Mouse (Mus musculus) ES-E14 (cell line): Measurements from ENCODE around the gene N4bp1. TPM values are rescaled to one million over a fixed set of nuclear protein-coding genes. Genes with fewer than 3 reads are reported as not detected.

Experiments
- DNase-seq: peaks from one replicate; pipeline ENCODE4 v3.0.0-alpha.2; 2013; ENCODE audit warnings: low read depth, low spot score
- H3K27ac ChIP-seq: 2 replicates; pipeline ENCODE4 v1.5.1; 2012; ENCODE audit warnings: low read depth, mild to moderate bottlenecking, low read length, moderate library complexity, mixed read lengths; ENCODE audit not compliant: poor library complexity, insufficient read depth, severe bottlenecking
- H3K36me3 ChIP-seq: 2 replicates; pipeline ENCODE4 v1.6.1; 2012; ENCODE audit warnings: mild to moderate bottlenecking, low read length, moderate library complexity, mixed read lengths; ENCODE audit not compliant: control insufficient read depth, poor library complexity, insufficient read depth, severe bottlenecking
- H3K4me1 ChIP-seq, 2 experiments: fragments of 150-350 bp in 1 of 2; sonication (generic) in 1 of 2; 2 replicates each; pipeline ENCODE4 v1.6.1; 2012; ENCODE audit warnings: low read length in 2 of 2, mild to moderate bottlenecking in 1 of 2, mixed read lengths in 1 of 2; ENCODE audit not compliant: control insufficient read depth in 2 of 2, insufficient read depth in 2 of 2, poor library complexity in 1 of 2
- H3K4me3 ChIP-seq, 2 experiments: fragments of 150-350 bp in 1 of 2; sonication (generic) in 1 of 2; 2 replicates each; pipeline ENCODE4 v1.5.1; 2012; ENCODE audit warnings: low read length in 2 of 2, low read depth in 1 of 2, mild to moderate bottlenecking in 1 of 2, mixed read lengths in 1 of 2; ENCODE audit not compliant: insufficient read depth in 1 of 2, poor library complexity in 1 of 2, severe bottlenecking in 1 of 2
- H3K9ac ChIP-seq: 2 replicates; pipeline ENCODE4 v1.6.1; 2012; ENCODE audit warnings: low read depth, mild to moderate bottlenecking, low read length, mixed read lengths; ENCODE audit not compliant: poor library complexity, insufficient read depth, severe bottlenecking
- H3K9me3 ChIP-seq: fragments of 150-350 bp; sonication (generic); 2 replicates; pipeline ENCODE4 v1.6.1; 2012; ENCODE audit warnings: low read depth, mild to moderate bottlenecking, low read length; ENCODE audit not compliant: control insufficient read depth, insufficient read depth
- CHD2 ChIP-seq: IDR thresholded peaks from 2 replicates; pipeline ENCODE4 v1.6.1; 2014; ENCODE audit warnings: mild to moderate bottlenecking, low read depth, low read length, inconsistent platforms
- HCFC1 ChIP-seq: IDR thresholded peaks from 2 replicates; pipeline ENCODE4 v1.6.1; 2012; ENCODE audit warnings: low read length, inconsistent platforms, borderline replicate concordance; ENCODE audit not compliant: insufficient read depth
- MAFK ChIP-seq: IDR thresholded peaks from 2 replicates; pipeline ENCODE4 v1.6.1; 2014; ENCODE audit warnings: mild to moderate bottlenecking, low read depth, low read length, inconsistent platforms; ENCODE audit not compliant: insufficient read depth
- ZC3H11A ChIP-seq: IDR thresholded peaks from 2 replicates; pipeline ENCODE4 v1.6.1; 2012; ENCODE audit warnings: low read depth, mild to moderate bottlenecking, inconsistent platforms, low read length, borderline replicate concordance
- ZNF384 ChIP-seq: IDR thresholded peaks from 2 replicates; pipeline ENCODE4 v1.6.1; 2012; ENCODE audit warnings: low read depth, low read length, inconsistent platforms
- in situ Hi-C, 2 experiments: fragments of 600-800 bp; cut with MboI; formaldehyde crosslinking; loops; one replicate each; pipeline ENCODE4 v1.15.1; 2025; ENCODE audit warnings: low sequenced_read_pairs in 2 of 2, inconsistent platforms in 1 of 2; ENCODE audit not compliant: unreplicated experiment in 2 of 2
- total RNA-seq: library from RNA; depleted of rRNA; stranded (reverse); fragments of 300-350 nt; gene quantifications from 2 replicates; pipeline ENCODE4 v1.2.3, GENCODE M21; 2012; rRNA removed

Gene N4bp1
- 40.1 and 40.2 TPM in 2 replicates for total RNA-seq

DNA sequence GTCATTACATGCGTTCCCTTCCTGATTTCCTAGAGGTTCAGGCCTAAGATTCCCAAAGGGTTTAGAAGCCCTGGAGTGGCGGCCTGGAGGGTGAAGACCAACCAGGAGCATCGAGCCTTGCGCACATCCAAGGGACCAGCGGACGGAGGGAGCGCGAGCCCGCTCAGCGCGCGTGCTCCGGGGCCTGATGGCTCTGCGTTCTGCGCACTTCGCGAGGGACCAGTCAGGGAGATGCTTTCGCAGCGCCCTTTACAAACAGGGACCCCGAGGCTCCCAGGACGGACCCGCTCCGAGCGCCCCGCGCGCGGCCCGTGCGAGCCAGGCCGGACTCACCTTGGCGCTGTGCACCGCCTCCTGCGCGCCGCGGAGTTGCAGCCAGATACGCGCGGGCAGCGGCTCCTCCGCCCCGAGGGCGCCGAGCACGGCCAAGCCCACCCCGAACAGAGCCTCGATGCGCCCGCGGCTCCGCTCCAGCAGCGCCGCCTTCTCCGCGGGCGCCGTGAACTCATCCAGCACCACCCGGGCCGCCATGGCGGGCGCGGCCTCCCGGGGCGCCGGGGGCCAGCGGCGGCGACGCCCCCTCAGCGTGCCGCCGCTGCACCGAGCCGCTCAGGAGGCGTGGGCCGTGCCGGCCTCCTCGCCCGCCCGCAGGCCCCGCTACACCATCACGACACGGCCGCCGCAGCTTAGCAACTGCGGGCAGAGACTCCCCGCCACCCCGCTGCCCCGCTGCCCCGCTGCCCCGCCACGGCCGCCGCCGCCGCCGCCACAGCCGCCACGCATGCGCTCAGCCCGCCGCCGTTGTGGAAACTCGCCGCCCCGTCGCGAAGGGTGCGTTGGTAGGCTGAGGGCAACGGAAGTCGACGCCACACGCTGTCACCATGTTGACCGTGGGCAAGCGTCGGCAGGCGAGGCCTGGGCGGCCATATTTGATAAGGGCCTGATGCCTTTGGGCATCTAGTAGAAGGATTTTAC is at the start of gene N4bp1:
Gene N4bp1, minus strand, starts transcription at position 770 of the 975 bp plus-strand sequence.
- peaks cover 16 to 19% of the 10 kb centered on the region in 2 experiments for H3K4me1 ChIP-seq
- H3K36me3 ChIP-seq = peaks cover 9% of the 10 kb centered on the region
- peak; percentile 77 for DNase-seq
- H3K9me3 ChIP-seq = no peaks in the 10 kb centered on the region
- H3K27ac ChIP-seq = peak within 1 kb of the TSS; percentile 95
- in situ Hi-C loops = no loop called here
- peak; percentile 90 for TF ChIP-seq HCFC1
- no peak for TF ChIP-seq ZNF384
- H3K4me3 ChIP-seq = peak within 1 kb of the TSS; percentile 95 to 99
- H3K9ac ChIP-seq = peak within 1 kb of the TSS; percentile 97

DNA sequence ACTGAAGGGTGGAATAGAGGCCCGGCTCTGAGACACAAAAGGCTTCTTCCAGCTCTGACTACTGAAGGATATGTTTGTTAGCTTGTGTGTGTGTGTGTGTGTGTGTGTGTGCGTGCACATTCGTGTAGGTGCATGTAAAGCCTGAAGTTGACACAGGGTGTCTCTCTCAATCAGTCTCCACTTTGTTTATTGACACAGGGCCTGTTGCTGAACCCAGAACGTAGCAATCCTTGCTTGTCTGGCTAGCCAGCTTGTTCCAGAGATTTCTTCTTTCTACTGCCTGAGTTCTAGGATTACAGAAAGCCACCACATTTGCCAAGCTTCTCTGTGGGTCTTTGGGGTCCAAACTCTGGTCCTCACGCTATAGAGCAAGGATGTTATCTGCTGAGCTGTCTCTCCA is 49.8 kb upstream of the N4bp1 start:
- Histone ChIP-seq H3K9ac (no peak overlapping the region), H3K4me1 (no peaks in the 10 kb centered on the region), H3K27ac (no peak overlapping the region), H3K4me3 (no peak overlapping the region), H3K36me3 (no peaks in the 10 kb centered on the region), H3K9me3 (no peaks in the 10 kb centered on the region)
- in situ Hi-C loops = loop anchor here (10.0 to 25.0 kb wide), 2 partner anchors 577 to 600 kb away; no protein-coding TSS in a partner anchor
- TF ChIP-seq HCFC1 (no peak), MAFK (no peak), CHD2 (no peak), ZC3H11A (no peak), ZNF384 (no peak)
- DNase-seq = no peak

DNA sequence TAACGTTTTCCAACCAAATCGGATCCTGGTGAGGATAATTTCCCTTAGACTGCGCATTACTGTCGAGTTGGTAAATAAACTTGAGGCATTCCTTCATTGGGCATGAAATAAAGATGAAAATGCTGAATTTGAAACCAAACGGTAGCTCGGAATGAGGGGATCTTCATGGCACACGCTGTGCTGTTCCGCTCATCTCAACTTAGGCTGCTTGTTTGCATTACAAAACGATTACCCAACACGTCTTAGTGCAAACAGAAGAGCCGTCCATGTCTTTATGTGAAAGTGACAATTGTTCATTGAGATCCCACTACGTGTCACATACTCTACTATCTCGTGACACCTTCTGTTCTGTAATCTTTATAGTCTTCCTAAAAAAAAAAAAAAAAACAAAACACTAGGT is 49.3 kb upstream of the N4bp1 start:
- no peak overlapping the region for H3K4me3 ChIP-seq
- TF ChIP-seq CHD2 (no peak), ZNF384 (no peak), MAFK (no peak), ZC3H11A (no peak), HCFC1 (no peak)
- no peak overlapping the region for H3K9ac ChIP-seq
- no peak for DNase-seq
- H3K27ac ChIP-seq = no peak overlapping the region
- no peaks in the 10 kb centered on the region for H3K36me3 ChIP-seq
- no peaks in the 10 kb centered on the region for H3K9me3 ChIP-seq
- in situ Hi-C loops = loop anchor here (10.0 to 25.0 kb wide), 2 partner anchors 578 to 600 kb away; no protein-coding TSS in a partner anchor
- H3K4me1 ChIP-seq = no peaks in the 10 kb centered on the region

DNA sequence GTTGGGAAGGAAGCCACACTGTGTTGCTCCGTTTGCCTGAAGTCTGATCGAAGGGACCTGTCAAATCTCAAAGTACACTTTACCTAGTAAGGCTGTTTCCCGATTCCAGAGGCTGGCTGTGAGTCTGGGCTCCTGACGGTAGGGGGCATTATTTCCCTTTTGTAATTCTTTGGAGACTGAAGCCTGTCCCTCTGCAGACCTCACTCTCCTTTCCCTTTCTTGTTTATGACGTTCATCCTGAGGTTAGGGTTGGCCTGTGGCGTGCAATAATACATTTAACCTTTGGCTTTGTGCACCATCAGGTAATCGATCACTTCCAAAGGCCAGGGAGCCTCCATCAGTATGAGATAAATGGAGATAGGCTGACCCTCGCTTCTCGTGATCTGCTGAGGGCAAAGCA is 48.8 kb upstream of the N4bp1 start:
- Histone ChIP-seq H3K9me3 (no peaks in the 10 kb centered on the region), H3K4me1 (no peaks in the 10 kb centered on the region), H3K4me3 (no peak overlapping the region), H3K9ac (no peak overlapping the region), H3K27ac (no peak overlapping the region), H3K36me3 (no peaks in the 10 kb centered on the region)
- in situ Hi-C loops = loop anchor here (10.0 to 25.0 kb wide), 2 partner anchors 578 to 601 kb away; no protein-coding TSS in a partner anchor
- peak; percentile 51 for DNase-seq
- TF ChIP-seq HCFC1 (no peak), ZC3H11A (peak; percentile 89)
